Mouse (Mus musculus): Measurements from ENCODE around the gene Srsf1. TPM values are rescaled to one million over a fixed set of nuclear protein-coding genes. Genes with fewer than 3 reads are reported as not detected.
A peak's percentile ranks its signal among the peaks of the same experiment; 100 is the strongest.

Srsf1 gene
- total and polyA plus RNA-seq, 3 experiments: 416 to 812 (median 730) TPM

DNA sequence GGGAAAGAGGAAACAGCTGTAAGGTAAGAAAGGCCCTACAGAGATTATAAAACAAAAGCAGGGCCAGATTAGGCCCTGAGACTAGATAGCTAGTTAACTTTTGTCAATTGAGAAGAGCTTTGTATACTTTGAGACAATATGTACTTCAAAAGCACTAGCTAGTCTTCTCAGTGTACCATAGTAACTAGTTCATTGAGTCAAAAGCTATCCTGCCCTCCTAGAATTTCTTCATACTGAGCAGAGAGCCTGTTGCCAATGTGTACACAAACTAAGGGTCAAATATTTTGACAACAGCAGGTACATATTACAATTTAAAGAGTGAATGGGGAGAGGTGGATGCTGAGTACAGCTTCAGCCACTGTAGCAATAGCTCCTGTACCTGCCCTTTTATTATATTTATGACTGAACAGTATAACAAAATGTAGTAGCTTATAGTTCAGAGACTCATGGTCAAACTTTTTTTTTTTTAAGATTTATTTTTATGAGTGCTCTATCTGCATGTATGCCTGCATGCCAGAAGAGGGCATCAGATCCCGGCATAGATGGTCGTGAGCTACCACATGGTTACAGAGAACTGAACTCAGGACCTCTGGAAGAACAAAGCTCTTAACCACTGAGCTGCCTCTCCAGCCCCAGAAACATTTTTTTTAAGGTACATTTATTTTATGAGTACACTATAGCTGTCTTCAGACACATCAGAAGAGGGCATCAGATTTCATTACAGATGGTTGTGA, 14.9 kb downstream of the Srsf1 start:
- Histone ChIP-seq H3K4me3 (replicated peaks in 1 of 3; ENCODE audit: low read depth in 2 of 3, low read length in 2 of 3, poor library complexity in 1 of 3) (no peak overlapping the region), H3K27me3 (replicated peaks) (no peaks in the 10 kb centered on the region), H3K4me1 (ENCODE audit: control insufficient read depth in 1 of 2, insufficient read depth in 2 of 2) (peaks cover 0 to under 1% of the 10 kb centered on the region in 2 experiments; a peak in 2 of 4 replicates), H3K9me3 (replicated peaks; ENCODE audit: low read length) (no peaks in the 10 kb centered on the region), H3K79me2 (replicated peaks; ENCODE audit: control insufficient read depth, extremely low read depth, insufficient read depth, poor library complexity, severe bottlenecking) (no peaks in the 10 kb centered on the region), H3K36me3 (replicated peaks in 1 of 2; ENCODE audit: control insufficient read depth in 1 of 2, insufficient read depth in 1 of 2, low read length in 1 of 2) (peaks cover 0 to 2% of the 10 kb centered on the region in 2 experiments), H3K9ac (ENCODE audit: insufficient read depth, low read depth) (no peak overlapping the region), H3K4me2 (ENCODE audit: insufficient read depth, low read depth, poor library complexity, severe bottlenecking) (no peak overlapping the region), H3K27ac (ENCODE audit: insufficient read depth, low read depth) (no peak overlapping the region)
- TF ChIP-seq UBTF (IDR thresholded peaks at IDR 0.05; ENCODE audit: low read depth, low read length) (no peak), CTCF (conservative IDR thresholded peaks at IDR 0.05 in 1 of 2, IDR thresholded peaks at IDR 0.05 in 1 of 2; ENCODE audit: low read depth in 2 of 2, low read length in 2 of 2) (peak in 1 of 2 experiments; percentile 70; a peak in 2 of 4 replicates), USF2 (conservative IDR thresholded peaks at IDR 0.05; ENCODE audit: low read depth, low read length) (no peak), ELF1 (IDR thresholded peaks at IDR 0.05; ENCODE audit: low read depth, low read length) (no peak), SMC3 (IDR thresholded peaks at IDR 0.05; ENCODE audit: low read depth, low read length) (peak; percentile 75), ZNF384 (IDR thresholded peaks at IDR 0.05; ENCODE audit: low read depth, low read length) (peak; percentile 83), MYC (IDR thresholded peaks at IDR 0.05; ENCODE audit: low read depth, low read length) (peak; percentile 87), RAD21 (IDR thresholded peaks at IDR 0.05; ENCODE audit: low read depth, low read length) (peak; percentile 55), ZC3H11A (IDR thresholded peaks at IDR 0.05; ENCODE audit: low read depth, low read length) (peak; percentile 37; the same call in 1 of the 2 replicates), MAX (IDR thresholded peaks at IDR 0.05; ENCODE audit: low read length) (0 out of 2 replicates have a peak, but pooled peaks have one; percentile 29)
- in situ Hi-C loops (cut with MboI; ENCODE audit: low pct_ligation_motif_present, low pct_unique_long_range_greater_than_20kb, low sequenced_read_pairs): no loop called here
- dilution Hi-C loops (cut with MboI; ENCODE audit: extremely low pct_ligation_motif_present, extremely low pct_unique_long_range_greater_than_20kb, low sequenced_read_pairs): loop anchor here (25.0 kb wide), 1 partner anchor 125 kb away; no protein-coding TSS in a partner anchor
- DNase-seq (ENCODE audit: extremely low read depth): no peak

DNA sequence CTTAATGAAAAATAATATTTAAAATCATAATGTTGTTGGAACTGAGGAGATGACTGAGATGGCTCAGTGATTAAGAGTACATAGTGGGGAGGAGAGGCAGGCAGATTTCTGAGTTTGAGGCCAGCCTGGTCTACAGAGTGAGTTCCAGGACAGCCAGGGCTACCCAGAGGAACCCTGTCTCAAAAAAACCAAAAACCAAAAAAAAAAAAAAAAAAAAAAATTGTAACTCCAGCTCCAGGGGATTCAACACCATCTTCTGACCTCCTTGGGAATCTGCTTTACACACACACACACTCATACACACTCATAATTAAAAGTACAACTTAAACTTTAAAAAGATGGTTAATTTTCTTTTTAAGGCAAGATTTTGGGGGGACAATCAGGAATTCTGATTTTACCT, 18.6 kb downstream of the Srsf1 start:
- H3K79me2 ChIP-seq (replicated peaks; ENCODE audit: control insufficient read depth, extremely low read depth, insufficient read depth, poor library complexity, severe bottlenecking): peaks cover 18% of the 10 kb centered on the region
- TF ChIP-seq MAX (IDR thresholded peaks at IDR 0.05; ENCODE audit: low read length) (no peak), POLR2A (IDR thresholded peaks at IDR 0.05; ENCODE audit: low read depth, low read length) (no peak), MYC (IDR thresholded peaks at IDR 0.05; ENCODE audit: low read depth, low read length) (no peak), PAX5 (IDR thresholded peaks at IDR 0.05; ENCODE audit: low read length) (no peak), E2F4 (IDR thresholded peaks at IDR 0.05; ENCODE audit: insufficient replicate concordance, low read depth, low read length) (no peak), SMC3 (IDR thresholded peaks at IDR 0.05; ENCODE audit: low read depth, low read length) (no peak), EP300 (IDR thresholded peaks at IDR 0.05; ENCODE audit: low read length) (no peak), JUN (IDR thresholded peaks at IDR 0.05; ENCODE audit: insufficient read depth, low read depth, low read length) (no peak), RAD21 (IDR thresholded peaks at IDR 0.05; ENCODE audit: low read depth, low read length) (no peak), CHD1 (IDR thresholded peaks at IDR 0.05; ENCODE audit: low read depth, low read length) (no peak), IRF4 (IDR thresholded peaks at IDR 0.05; ENCODE audit: low read depth, low read length) (no peak), MEF2A (IDR thresholded peaks at IDR 0.05; ENCODE audit: borderline replicate concordance, low read depth, low read length) (no peak), MXI1 (IDR thresholded peaks at IDR 0.05; ENCODE audit: low read depth, low read length) (no peak), JUND (conservative IDR thresholded peaks at IDR 0.05; ENCODE audit: low read depth, low read length) (no peak), TBP (conservative IDR thresholded peaks at IDR 0.05; ENCODE audit: low read depth, low read length) (no peak), UBTF (IDR thresholded peaks at IDR 0.05; ENCODE audit: low read depth, low read length) (no peak), ZC3H11A (IDR thresholded peaks at IDR 0.05; ENCODE audit: low read depth, low read length) (no peak)
- in situ Hi-C loops (cut with MboI; ENCODE audit: low pct_ligation_motif_present, low pct_unique_long_range_greater_than_20kb, low sequenced_read_pairs): no loop called here
- no peaks in the 10 kb centered on the region for H3K36me3 ChIP-seq (replicated peaks in 1 of 2; ENCODE audit: control insufficient read depth in 1 of 2, insufficient read depth in 1 of 2, low read length in 1 of 2)
- no peak overlapping the region for H3K4me3 ChIP-seq (replicated peaks in 1 of 3; ENCODE audit: low read depth in 2 of 3, low read length in 2 of 3, poor library complexity in 1 of 3)
- H3K27me3 ChIP-seq (replicated peaks): no peaks in the 10 kb centered on the region
- DNase-seq (ENCODE audit: extremely low read depth): no peak
- dilution Hi-C loops (cut with MboI; ENCODE audit: extremely low pct_ligation_motif_present, extremely low pct_unique_long_range_greater_than_20kb, low sequenced_read_pairs): loop anchor here (25.0 kb wide), 1 partner anchor 122 kb away; no protein-coding TSS in a partner anchor
- H3K9ac ChIP-seq (ENCODE audit: insufficient read depth, low read depth): no peak overlapping the region
- no peaks in the 10 kb centered on the region for H3K9me3 ChIP-seq (replicated peaks; ENCODE audit: low read length)
- H3K4me1 ChIP-seq (ENCODE audit: control insufficient read depth in 1 of 2, insufficient read depth in 2 of 2): peaks cover 2 to 24% of the 10 kb centered on the region in 2 experiments; a peak in 3 of 4 replicates
- H3K27ac ChIP-seq (ENCODE audit: insufficient read depth, low read depth): no peak overlapping the region
- no peak overlapping the region for H3K4me2 ChIP-seq (ENCODE audit: insufficient read depth, low read depth, poor library complexity, severe bottlenecking)

Data from CH12.LX (cell line).